9 mouse cellular contexts compared by ENCODE assay signal in genomic region chr5:77367682-77368081, GRCm38 (mm10). TPM values are rescaled to one million over a fixed set of nuclear protein-coding genes. Genes with fewer than 3 reads are reported as not detected.
DNase-seq lines count a peak whose midpoint lies in the region; ATAC-seq and TF ChIP-seq lines count a peak whose summit lies in the region.
"Had no signal": no experiment of that assay in that cellular context is flagged by ENCODE, and none has a peak within 500 bp of the region (broad histone marks: within the 10 kb centered on the region; RNA-seq: fewer than 3 reads in every experiment).

No protein-coding gene starts in this region.

- no peaks in the 10 kb centered on the region for H3K9me3 ChIP-seq in forebrain, embryonic 14.5 days (replicated peaks; ENCODE audit: control insufficient read depth, low read length)

- no peak overlapping the region for H3K9ac ChIP-seq in forebrain, embryonic 14.5 days (ENCODE audit: low read length)

- no peak for TF ChIP-seq POLR2A in embryonic fibroblast, embryonic 13.5 days (IDR thresholded peaks at IDR 0.05; ENCODE audit: low read depth, low read length)

- no peak for TF ChIP-seq CTCF in gastrocnemius, adult 2 months (IDR thresholded peaks at IDR 0.05)
- no peak for TF ChIP-seq CTCF in embryonic fibroblast, embryonic 13.5 days (IDR thresholded peaks at IDR 0.05; ENCODE audit: borderline replicate concordance, insufficient read depth, low read length)

- ATAC-seq in forebrain, embryonic 14.5 days = no peak

- peak; percentile 41 for DNase-seq in gastrocnemius, adult 2 months
- no peak for DNase-seq in gastrocnemius, postnatal 36 days
- peak; percentile 51 for DNase-seq in lung, postnatal 10 days
- no peak for DNase-seq in lung, postnatal 36 days
- DNase-seq in splenic B cell, adult 2 months (ENCODE audit: low read depth, low spot score) = peak; percentile 19
- DNase-seq in forebrain, embryonic 14.5 days (ENCODE audit: low spot score) = no peak
- no peak for DNase-seq in left cerebral cortex, postnatal 10 days (ENCODE audit: extremely low spot score in 1 of 2, low spot score in 2 of 2)
- DNase-seq: liver had no signal

- no peaks in the 10 kb centered on the region for H3K27me3 ChIP-seq in splenic B cell, adult 2 months (ENCODE audit: control insufficient read depth, insufficient read depth, low read length, poor library complexity, severe bottlenecking)
- H3K27me3 ChIP-seq in forebrain, embryonic 14.5 days (replicated peaks; ENCODE audit: control insufficient read depth, insufficient read depth, low read length) = no peaks in the 10 kb centered on the region

- intact Hi-C loops in gastrocnemius, adult 2 months (cut with DNase I) = no loop called here
- intact Hi-C loops in gastrocnemius, postnatal 36 days (cut with DNase I) = no loop called here
- intact Hi-C loops in left cerebral cortex, postnatal 10 days (cut with DNase I) = no loop called here

- H3K36me3 ChIP-seq in splenic B cell, adult 2 months (ENCODE audit: control insufficient read depth, insufficient read depth, low read length, poor library complexity, severe bottlenecking) = no peaks in the 10 kb centered on the region
- no peaks in the 10 kb centered on the region for H3K36me3 ChIP-seq in forebrain, embryonic 14.5 days (ENCODE audit: control insufficient read depth, insufficient read depth, low read length)

- H3K4me3 ChIP-seq in gastrocnemius, adult 2 months = no peak overlapping the region; the same call in 1 of the 2 replicates
- no peak overlapping the region for H3K4me3 ChIP-seq in embryonic fibroblast, embryonic 13.5 days (ENCODE audit: insufficient read depth, low read length)
- H3K4me3 ChIP-seq in forebrain, embryonic 14.5 days (ENCODE audit: low read depth, low read length) = no peak overlapping the region

- H3K27ac ChIP-seq in gastrocnemius, adult 2 months = peak overlapping the region; percentile 73
- H3K27ac ChIP-seq in embryonic fibroblast, embryonic 13.5 days (ENCODE audit: insufficient read depth, low read length) = peak overlapping the region; percentile 81
- H3K27ac ChIP-seq in forebrain, embryonic 14.5 days (ENCODE audit: low read depth, low read length) = no peak overlapping the region

- no peak overlapping the region for H3K4me2 ChIP-seq in forebrain, embryonic 14.5 days (ENCODE audit: low read length)

- peaks cover 35% of the 10 kb centered on the region for H3K4me1 ChIP-seq in embryonic fibroblast, embryonic 13.5 days (ENCODE audit: control insufficient read depth, insufficient read depth, low read length)
- H3K4me1 ChIP-seq in forebrain, embryonic 14.5 days (ENCODE audit: control insufficient read depth, insufficient read depth, low read length) = no peaks in the 10 kb centered on the region

- 56% methylated on average over 12 of the region's 12 CpGs for WGBS in forebrain, embryonic 14.5 days

RNA-seq across cellular contexts. Expression of gene Igfbp7, which starts 40.2 kb away (rescaled TPM):
- total RNA-seq in gastrocnemius, adult 2 months (2021) = 10 to 100 TPM; 63.6 to 92.5 TPM
- total RNA-seq in gastrocnemius, postnatal 36 days (2021) = 100 to 1,000 TPM in 1 of 2 experiments, 10 to 100 TPM in 1; 90.8 to 112 TPM
- polyA plus RNA-seq in embryonic fibroblast, embryonic 13.5 days (2011; ENCODE audit: insufficient read length, low read depth, missing spikeins) = 406 and 784 TPM in 2 replicates
- 61.9 and 68.1 TPM in 2 replicates for polyA plus RNA-seq in forebrain, embryonic 14.5 days (2014; fragmentation: Nextera tagmentation; extraction: Ambion mirVana)
- total RNA-seq in left cerebral cortex, postnatal 10 days (2021) = 10 to 100 TPM; 53.8 to 54.4 TPM

RNA-seq across cellular contexts. Expression of gene Polr2b, which starts 57.7 kb away (rescaled TPM):
- 10 to 100 TPM; 26.3 to 30.2 TPM for total RNA-seq in gastrocnemius, adult 2 months (2021)
- total RNA-seq in gastrocnemius, postnatal 36 days (2021) = 10 to 100 TPM; 20.7 to 24.2 TPM
- 84.9 and 88.8 TPM in 2 replicates for polyA plus RNA-seq in embryonic fibroblast, embryonic 13.5 days (2011; ENCODE audit: insufficient read length, low read depth, missing spikeins)
- polyA plus RNA-seq in forebrain, embryonic 14.5 days (2014; fragmentation: Nextera tagmentation; extraction: Ambion mirVana) = 86.8 and 90.9 TPM in 2 replicates
- 10 to 100 TPM; 50.9 to 54.2 TPM for total RNA-seq in left cerebral cortex, postnatal 10 days (2021)

RNA-seq across cellular contexts. Expression of gene Noa1, which starts 57.8 kb away (rescaled TPM):
- total RNA-seq in gastrocnemius, adult 2 months (2021) = 10 to 100 TPM; 12.8 to 20.4 TPM
- 10 to 100 TPM; 15.1 to 17.9 TPM for total RNA-seq in gastrocnemius, postnatal 36 days (2021)
- polyA plus RNA-seq in embryonic fibroblast, embryonic 13.5 days (2011; ENCODE audit: insufficient read length, low read depth, missing spikeins) = 13.7 and 15.7 TPM in 2 replicates
- polyA plus RNA-seq in forebrain, embryonic 14.5 days (2014; fragmentation: Nextera tagmentation; extraction: Ambion mirVana) = 30.2 and 35.7 TPM in 2 replicates
- total RNA-seq in left cerebral cortex, postnatal 10 days (2021) = 10 to 100 TPM; 23.3 to 27.5 TPM

Comparison
In these comparisons a context has a peak if more than half of its experiments do, and no peak if none do; other contexts are left out.
1. DNase-seq: peak in gastrocnemius, adult 2 months (single experiment), lung, postnatal 10 days (single experiment) and splenic B cell, adult 2 months (single experiment); none in gastrocnemius, postnatal 36 days (0 of 2), lung, postnatal 36 days (single experiment), forebrain, embryonic 14.5 days (single experiment) and left cerebral cortex, postnatal 10 days (0 of 2).